Mouse (Mus musculus) left cerebral cortex, postnatal 4 days (tissue): Measurements from ENCODE around the gene Tenm4. TPM values are rescaled to one million over a fixed set of nuclear protein-coding genes. Genes with fewer than 3 reads are reported as not detected.

ENCODE experiments used
- DNase-seq: peaks from one replicate; pipeline ENCODE4 v3.0.0-alpha.2; 2022
- intact Hi-C: fragments of 180-260 bp; cut with DNase I; formaldehyde crosslinking; loops from one replicate; pipeline ENCODE4 v1.15.1; 2025
- total RNA-seq, 2 experiments: library from RNA; stranded (reverse); gene quantifications; 2 replicates each; pipeline ENCODE4 v1.2.3; 2021

The Tenm4 gene
- total RNA-seq, 2 experiments from 2014 or later = 98.0 to 123 TPM

GRCm38 (mm10) chr7:96203812-96204560 lies 32.9 kb downstream of the Tenm4 start:
- intact Hi-C loops = no loop called here
- DNase-seq = no peak

- intact Hi-C loops = no loop called here
- DNase-seq = no peak
Observed at GRCm38 (mm10) chr7:96204809-96205350, 33.8 kb downstream of the Tenm4 start.

- intact Hi-C loops = no loop called here
- DNase-seq = no peak
Observed at GRCm38 (mm10) chr7:96207071-96207470, 36.0 kb downstream of the Tenm4 start.

DNA sequence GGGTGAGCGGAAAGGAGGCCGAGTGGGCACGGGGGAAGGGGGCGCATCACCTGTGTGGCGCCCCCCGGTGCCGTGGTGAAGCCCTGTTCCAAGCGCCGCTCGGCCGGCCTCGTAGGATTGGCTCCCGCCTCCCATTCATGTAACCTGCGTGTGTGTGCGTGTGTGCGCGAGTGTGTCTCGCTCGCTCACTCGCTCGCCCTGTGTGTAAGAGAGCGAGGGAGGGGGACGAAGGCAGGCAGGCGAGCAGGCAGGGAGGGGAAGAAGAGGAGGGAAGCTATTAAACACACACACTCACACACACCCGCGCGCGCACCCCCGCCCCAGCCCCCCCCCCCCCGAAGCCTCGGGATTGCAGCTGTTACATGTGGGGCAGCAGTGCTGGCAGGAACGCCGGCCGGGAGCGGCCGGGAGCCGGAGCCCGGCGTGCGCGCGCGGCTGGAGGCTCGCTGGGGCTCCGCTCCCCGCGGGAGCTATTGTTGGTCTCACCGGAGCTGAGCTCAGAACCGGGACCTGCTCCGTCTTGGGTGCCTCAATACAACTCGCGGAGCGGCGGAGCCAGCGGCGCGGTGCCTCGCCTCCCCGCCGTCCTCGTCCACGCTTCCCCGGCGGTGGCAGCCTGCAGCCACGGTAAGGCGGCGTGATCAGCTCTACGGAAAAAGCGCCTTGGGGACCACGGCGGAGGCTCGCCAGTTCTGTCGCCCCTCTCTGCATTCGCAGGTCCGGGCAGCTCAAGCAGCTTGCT lies 38.9 kb downstream of the Tenm4 start:
- intact Hi-C loops = loop anchor here (2.0 to 5.0 kb wide), 2 partner anchors 342 to 705 kb away; no protein-coding TSS in a partner anchor

DNA sequence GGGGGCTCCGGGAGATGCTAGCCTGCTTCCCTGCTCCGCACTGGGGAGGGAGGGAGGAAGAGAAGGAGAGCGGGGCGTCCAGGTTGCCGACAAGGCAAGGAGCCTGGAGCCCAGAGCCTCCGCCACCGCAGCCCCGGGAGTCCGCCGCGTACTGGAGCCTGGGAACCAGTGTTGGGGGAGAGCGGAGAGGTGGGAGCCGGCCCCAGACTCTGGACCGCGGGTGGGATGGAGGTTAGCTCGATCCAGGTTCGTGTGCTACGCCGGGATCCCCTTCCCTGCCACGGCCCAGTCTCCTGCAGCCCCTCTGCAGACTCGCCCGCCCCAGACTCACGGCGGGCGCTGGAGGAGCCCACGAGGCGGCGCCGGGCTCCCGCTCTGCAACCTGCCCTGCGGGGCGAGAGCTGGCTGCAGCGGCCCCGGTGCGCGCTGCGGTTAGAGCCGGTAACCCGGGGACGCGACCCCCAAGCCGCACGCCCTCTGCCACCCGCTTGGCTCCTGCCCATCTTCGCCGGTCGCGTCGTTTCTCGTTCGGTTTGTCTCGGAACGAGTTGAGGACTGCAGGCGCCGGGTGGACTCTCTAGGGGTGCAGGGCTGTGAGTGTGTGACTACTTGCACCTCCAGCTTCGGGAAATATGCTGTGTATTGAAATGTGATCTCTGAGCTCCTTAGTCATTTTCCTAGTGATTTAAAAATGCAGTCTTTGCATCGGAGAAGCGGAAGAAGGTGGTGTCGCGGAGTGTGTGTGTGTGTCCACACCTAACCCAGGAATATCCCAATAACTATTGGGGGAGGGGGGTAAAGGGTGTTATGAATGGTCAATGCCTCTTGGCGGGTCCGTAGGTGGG lies 39.7 kb downstream of the Tenm4 start:
- peak; percentile 54 for DNase-seq
- intact Hi-C loops = loop anchor here (2.0 to 5.0 kb wide), 2 partner anchors 342 to 704 kb away; no protein-coding TSS in a partner anchor

More for the DNA sequence above, 38.9 kb downstream of the Tenm4 start:
- DNase-seq = peak; percentile 46

DNA sequence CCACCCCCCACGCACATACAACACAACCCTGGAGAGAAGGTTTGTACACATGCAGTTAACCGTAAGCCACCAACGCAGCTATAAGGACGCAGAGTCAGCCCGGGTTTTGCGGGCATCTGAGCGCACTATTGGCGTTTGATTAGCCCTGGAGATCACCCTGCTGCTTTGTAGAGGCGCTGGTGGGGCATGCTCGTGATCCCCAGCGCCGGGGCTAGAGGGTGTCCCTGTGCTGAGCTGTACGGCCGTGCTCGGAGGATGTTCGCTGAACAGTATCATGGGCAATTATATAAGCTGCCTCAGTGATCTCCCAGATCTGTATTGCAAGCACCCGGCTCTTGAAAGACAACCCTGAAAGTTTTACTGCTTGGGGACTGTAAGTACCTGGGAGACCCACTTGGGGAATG lies 40.6 kb downstream of the Tenm4 start:
- peak; percentile 11 for DNase-seq
- intact Hi-C loops = loop anchor here (2.0 to 5.0 kb wide), 2 partner anchors 341 to 703 kb away; no protein-coding TSS in a partner anchor

DNA sequence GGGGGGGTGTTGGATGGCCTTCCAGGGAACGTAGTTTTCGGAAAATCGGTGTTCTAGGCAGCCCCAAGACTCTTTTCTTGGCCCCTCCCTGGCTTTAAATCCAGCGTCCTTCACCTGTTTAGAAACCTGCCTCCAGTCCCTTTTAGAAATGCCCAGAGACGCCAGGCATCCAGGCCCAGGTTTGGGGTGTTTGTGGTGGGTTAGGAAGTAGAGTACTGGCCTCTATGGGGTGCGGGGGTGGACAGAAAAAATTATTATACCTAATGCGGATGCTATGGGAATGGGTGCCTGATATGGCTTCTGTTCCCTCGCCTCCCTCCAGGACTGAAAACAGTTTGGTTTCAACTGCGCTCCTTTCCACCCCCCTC lies 41.2 kb downstream of the Tenm4 start:
- intact Hi-C loops = loop anchor here (5.0 kb wide), 1 partner anchor 340 kb away; no protein-coding TSS in a partner anchor
- DNase-seq = no peak

- intact Hi-C loops = loop anchor here (5.0 kb wide), 1 partner anchor 339 kb away; no protein-coding TSS in a partner anchor
Observed at GRCm38 (mm10) chr7:96212592-96213541, 41.8 kb downstream of the Tenm4 start.

DNA sequence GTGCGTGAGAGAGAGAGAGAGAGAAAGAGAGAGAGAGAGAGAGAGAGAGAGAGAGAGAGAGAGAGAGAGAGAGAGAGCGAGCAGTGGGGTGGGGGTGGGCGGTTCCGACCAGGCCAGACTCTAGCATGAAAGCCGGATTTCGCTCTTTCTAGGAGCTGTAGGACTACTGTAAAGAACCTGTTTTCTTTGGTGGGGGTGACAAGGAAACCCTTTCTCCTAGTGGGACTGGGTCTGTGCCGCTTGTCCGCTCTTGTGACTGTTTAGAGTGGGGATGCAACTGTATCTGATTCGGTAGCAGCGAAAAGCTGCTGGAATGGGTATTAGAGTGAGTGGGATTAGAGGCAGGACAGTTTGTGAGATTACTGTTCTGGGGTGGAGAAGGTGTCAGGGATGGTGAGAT lies 42.7 kb downstream of the Tenm4 start:
- intact Hi-C loops = loop anchor here (5.0 kb wide), 1 partner anchor 339 kb away; no protein-coding TSS in a partner anchor

More at GRCm38 (mm10) chr7:96212592-96213541, 41.8 kb downstream of the Tenm4 start:
- DNase-seq = peak; percentile 44

DNA sequence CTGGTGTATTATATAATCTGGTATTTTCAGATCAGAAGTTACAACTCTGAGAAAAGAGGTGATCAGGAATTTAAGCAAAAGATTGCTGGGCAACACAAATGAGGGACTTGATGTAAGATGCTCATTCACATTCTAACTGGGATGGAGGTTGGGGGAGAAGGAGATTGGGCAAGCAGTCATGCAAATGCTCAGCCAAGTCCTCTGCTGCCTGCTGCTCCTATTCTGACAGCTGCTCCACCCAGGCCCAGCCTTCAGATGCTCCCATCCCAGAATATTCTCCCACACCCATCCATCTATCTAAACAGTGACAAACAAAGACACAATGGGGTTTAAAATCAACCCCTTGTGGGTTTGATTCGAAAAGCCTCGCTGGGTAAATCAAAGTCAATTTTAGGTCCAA lies 43.8 kb downstream of the Tenm4 start:
- DNase-seq = peak; percentile 24
- intact Hi-C loops = loop anchor here (5.0 kb wide), 1 partner anchor 337 kb away; no protein-coding TSS in a partner anchor

More for the DNA sequence above, 42.7 kb downstream of the Tenm4 start:
- DNase-seq = no peak

DNA sequence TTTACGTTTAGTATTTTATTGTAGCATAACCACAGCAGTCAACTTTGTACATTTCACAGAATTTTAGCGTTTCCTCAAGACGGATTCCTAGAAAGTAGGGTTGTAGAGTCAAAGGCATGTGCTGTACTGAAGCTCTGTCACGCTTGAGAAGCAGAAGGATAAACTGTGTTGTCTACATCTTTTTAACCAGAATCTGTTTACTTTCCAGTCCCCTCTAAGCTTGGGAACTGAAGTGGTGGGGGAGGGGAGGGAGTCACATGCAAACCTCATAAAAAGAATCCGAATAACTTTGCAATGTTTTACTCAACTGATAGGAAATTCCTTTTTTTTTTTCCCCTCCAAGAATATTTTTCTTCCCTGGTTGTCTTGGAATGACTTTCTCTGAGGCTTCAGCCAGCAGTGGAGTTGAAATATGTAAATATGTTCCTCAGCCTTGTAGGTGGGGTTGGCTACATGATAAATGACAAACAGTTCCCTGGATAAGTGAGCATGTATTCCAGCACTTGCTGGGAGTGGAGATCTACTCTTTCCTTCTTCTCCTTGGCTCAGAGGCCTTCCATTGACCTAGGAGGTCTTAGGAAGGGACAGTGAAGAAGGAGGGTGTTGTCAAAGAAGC lies 45.0 kb downstream of the Tenm4 start:
- DNase-seq = no peak
- intact Hi-C loops = no loop called here

GRCm38 (mm10) chr7:96219386-96219785 lies 48.3 kb downstream of the Tenm4 start:
- no peak for DNase-seq
- intact Hi-C loops = no loop called here

GRCm38 (mm10) chr7:96220647-96221046 lies 49.6 kb downstream of the Tenm4 start:
- intact Hi-C loops = no loop called here

DNA sequence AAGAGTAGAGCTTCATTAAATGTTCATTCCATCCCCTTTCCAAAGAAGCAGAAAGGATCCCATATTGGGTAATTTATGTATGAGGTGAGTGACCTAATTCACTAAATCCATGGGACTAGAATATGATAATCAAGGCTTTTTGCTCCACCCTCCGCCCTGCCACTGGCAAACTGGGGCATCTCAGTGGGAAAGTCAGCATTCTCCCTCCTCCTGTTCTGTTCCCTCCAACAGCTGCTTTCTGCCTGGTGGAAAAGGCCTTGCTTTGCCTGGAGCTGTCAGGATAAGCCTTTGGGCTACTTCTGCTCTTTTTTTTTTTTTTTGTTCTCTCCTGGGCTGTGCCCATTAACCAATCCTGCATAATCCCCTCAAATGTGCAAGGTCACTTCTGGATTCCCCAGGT lies 51.5 kb downstream of the Tenm4 start:
- no peak for DNase-seq
- intact Hi-C loops = no loop called here

More at GRCm38 (mm10) chr7:96220647-96221046, 49.6 kb downstream of the Tenm4 start:
- DNase-seq = no peak

GRCm38 (mm10) chr7:96228562-96229268 lies 57.7 kb downstream of the Tenm4 start:
- no peak for DNase-seq
- intact Hi-C loops = no loop called here

DNA sequence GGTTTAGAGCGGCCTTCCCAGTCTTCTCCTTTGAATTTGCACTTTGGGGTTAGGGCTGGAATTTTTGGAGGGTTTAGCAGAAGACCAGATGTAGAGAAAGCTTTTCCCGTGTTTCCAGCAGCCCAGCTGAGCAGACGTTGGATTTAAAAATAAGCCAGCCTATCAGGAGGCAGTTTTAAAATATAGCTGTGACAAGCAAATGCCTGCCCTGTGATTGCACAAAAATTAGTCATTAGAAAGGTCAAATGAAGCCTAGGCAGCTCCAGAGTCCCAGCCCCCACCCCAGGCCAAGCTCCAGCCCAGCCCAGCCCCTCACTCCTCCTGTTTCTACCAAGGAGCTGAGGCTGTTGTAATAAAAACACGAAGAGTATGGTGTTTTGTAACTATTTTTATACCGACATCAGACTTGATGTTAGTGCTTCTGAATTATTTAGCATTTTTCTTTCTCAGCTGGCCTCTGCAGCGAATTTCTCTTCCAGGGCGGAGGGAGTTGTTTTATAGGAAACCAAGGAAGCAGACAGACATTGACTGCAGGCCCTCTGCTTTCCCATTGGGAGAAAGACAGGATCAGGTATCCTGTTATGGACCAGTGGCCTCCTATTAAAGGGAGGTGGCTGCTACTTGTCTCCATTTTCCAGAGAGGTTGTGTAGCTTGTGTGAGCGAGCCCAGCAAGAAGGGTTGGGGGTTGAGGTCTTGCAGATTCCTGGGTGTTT lies 59.1 kb downstream of the Tenm4 start:
- intact Hi-C loops = no loop called here
- DNase-seq = no peak

- no peak for DNase-seq
- intact Hi-C loops = no loop called here
Observed at GRCm38 (mm10) chr7:96230720-96231241, 59.7 kb downstream of the Tenm4 start.
